Mouse (Mus musculus) heart, postnatal 0 days (tissue): ENCODE measurements around the gene Nudt17. TPM values are rescaled to one million over a fixed set of nuclear protein-coding genes. Genes with fewer than 3 reads are reported as not detected.
A peak's percentile ranks its signal among the peaks of the same experiment; 100 is the strongest.
"Not testable (repeated sequence)": the region's sequence is repeated elsewhere in the genome, so short reads cannot be mapped to it uniquely, and the experiment has no call there.

ENCODE experiments used
- ATAC-seq: fragments of 200-750 bp; cut with Nextera tagmentation; 2 replicates; pipeline ENCODE4 v1.8.0; 2017; ENCODE audit warnings: low read depth, moderate number of reproducible peaks, moderate library complexity; ENCODE audit not compliant: insufficient read depth
- DNase-seq: peaks from one replicate; pipeline ENCODE4 v3.0.0-alpha.2; 2016; ENCODE audit warnings: low spot score
- H3K27ac ChIP-seq: fragments of 300-500 bp; sonication (generic); 2 replicates; pipeline ENCODE4 v1.5.1; 2014; ENCODE audit warnings: low read depth, mild to moderate bottlenecking
- H3K27me3 ChIP-seq: fragments of 300-500 bp; sonication (generic); 2 replicates; pipeline ENCODE4 v1.6.1; 2014; ENCODE audit warnings: low read length, mixed read lengths; ENCODE audit not compliant: control insufficient read depth, insufficient read depth
- H3K36me3 ChIP-seq: fragments of 300-500 bp; sonication (generic); replicated peaks from 2 replicates; pipeline ENCODE4 v1.6.1; 2014; ENCODE audit warnings: low read length, mixed read lengths; ENCODE audit not compliant: control insufficient read depth, insufficient read depth
- H3K4me1 ChIP-seq: fragments of 300-500 bp; sonication (generic); 2 replicates; pipeline ENCODE4 v1.6.1; 2014; ENCODE audit warnings: antibody characterized with exemption; ENCODE audit not compliant: control insufficient read depth, insufficient read depth
- H3K4me2 ChIP-seq: fragments of 300-500 bp; sonication (generic); 2 replicates; pipeline ENCODE4 v1.6.1; 2014; ENCODE audit warnings: low read depth, mild to moderate bottlenecking, low read length, moderate library complexity
- H3K4me3 ChIP-seq: fragments of 300-500 bp; sonication (generic); 2 replicates; pipeline ENCODE4 v1.5.1; 2014; ENCODE audit warnings: low read depth, low read length
- H3K9ac ChIP-seq: fragments of 300-500 bp; sonication (generic); replicated peaks from 2 replicates; pipeline ENCODE4 v1.6.1; 2014; ENCODE audit warnings: low read depth, low read length, mixed read lengths
- H3K9me3 ChIP-seq: fragments of 300-500 bp; sonication (generic); replicated peaks from 2 replicates; pipeline ENCODE4 v1.6.1; 2016; ENCODE audit warnings: low read length; ENCODE audit not compliant: control insufficient read depth
- CTCF ChIP-seq: IDR thresholded peaks from 2 replicates; pipeline ENCODE4 v1.5.1; 2016; ENCODE audit warnings: antibody characterized with exemption, control low read depth, low read depth
- EP300 ChIP-seq: IDR thresholded peaks from 2 replicates; pipeline ENCODE4 v1.6.1; 2016; ENCODE audit warnings: antibody characterized with exemption, low read depth
- WGBS: fragments of 180-500 bp; shearing (Covaris S2); extraction: QIAGEN DNeasy Blood & Tissue Kit; methylation state at CpG from one replicate; pipeline ENCODE4 v1.1.7; 2014; 5-methylcytosine and 5-hydroxymethylcytosine counted together
- polyA plus RNA-seq: library from polyadenylated mRNA; unstranded; fragments of >200 nt; fragmentation: Nextera tagmentation; extraction: Ambion mirVana; gene quantifications from 2 replicates; pipeline ENCODE4 v1.2.1, GENCODE M21; 2015
- total RNA-seq: library from RNA; depleted of rRNA; stranded (reverse); fragments of >200 nt; gene quantifications from 2 replicates; pipeline ENCODE4 v1.2.3, GENCODE M21; 2014; ENCODE audit warnings: low replicate concordance; rRNA removed

Nudt17 gene
- total RNA-seq (2.5 and 9.9 TPM in 2 replicates), polyA plus RNA-seq (6.9 and 7.9 TPM in 2 replicates)

DNA sequence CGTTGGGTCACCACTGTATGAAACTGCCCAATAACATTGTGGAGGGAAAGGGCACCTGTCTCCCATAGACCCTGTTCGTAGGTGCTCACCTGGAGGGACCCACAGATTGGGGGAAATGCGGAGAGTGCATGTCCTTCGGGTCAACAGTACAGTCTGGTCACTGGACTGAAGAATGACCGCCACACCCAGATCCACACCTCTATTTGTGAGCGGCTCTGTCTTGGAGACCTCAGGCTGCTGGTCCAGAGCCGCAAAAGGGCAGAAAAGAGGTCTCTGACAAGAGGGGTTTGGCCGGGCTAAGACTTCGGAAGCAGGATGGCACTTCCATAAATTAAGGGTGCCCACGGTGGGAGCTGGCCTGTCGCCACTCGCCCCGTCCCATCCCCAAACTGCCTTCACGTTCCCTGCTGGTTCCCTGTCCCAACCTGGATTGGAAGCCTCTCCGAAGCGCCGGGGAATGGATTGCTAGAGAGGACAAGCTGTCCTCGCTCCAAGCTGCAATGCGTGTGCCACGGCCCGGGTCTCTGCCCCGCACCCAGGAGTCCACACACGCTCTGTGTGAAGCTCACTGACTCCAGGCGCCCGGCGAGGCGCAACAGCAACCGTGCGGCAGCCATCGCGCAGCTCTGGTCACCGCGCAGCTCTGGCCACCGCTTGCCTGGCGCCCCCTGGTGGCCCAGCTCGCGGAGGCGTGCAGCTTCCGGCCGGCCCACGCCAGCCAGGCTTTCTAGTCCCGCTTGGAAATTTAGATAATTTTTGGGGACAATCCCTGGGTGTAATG, at the start of gene Nudt17:
Nudt17 (minus strand) TSS at position 660 of the 781 bp plus-strand sequence.
- TF ChIP-seq EP300 = no peak
- TF ChIP-seq CTCF = peak; percentile 88
- Histone ChIP-seq H3K9ac (0 out of 2 replicates have a peak within 1 kb of the TSS, but pooled peaks have one; percentile 36), H3K27ac (no peak within 1 kb of the TSS), H3K9me3 (no peaks in the 10 kb centered on the region), H3K4me2 (peak within 1 kb of the TSS; percentile 87), H3K4me1 (no peaks in the 10 kb centered on the region), H3K4me3 (peak within 1 kb of the TSS; percentile 50), H3K27me3 (no peaks in the 10 kb centered on the region), H3K36me3 (peaks cover 54% of the 10 kb centered on the region)
- DNase-seq = peak; percentile 72
- 5% methylated on average over 42 of the region's 42 CpGs for WGBS
- ATAC-seq = peak; percentile 85

DNA sequence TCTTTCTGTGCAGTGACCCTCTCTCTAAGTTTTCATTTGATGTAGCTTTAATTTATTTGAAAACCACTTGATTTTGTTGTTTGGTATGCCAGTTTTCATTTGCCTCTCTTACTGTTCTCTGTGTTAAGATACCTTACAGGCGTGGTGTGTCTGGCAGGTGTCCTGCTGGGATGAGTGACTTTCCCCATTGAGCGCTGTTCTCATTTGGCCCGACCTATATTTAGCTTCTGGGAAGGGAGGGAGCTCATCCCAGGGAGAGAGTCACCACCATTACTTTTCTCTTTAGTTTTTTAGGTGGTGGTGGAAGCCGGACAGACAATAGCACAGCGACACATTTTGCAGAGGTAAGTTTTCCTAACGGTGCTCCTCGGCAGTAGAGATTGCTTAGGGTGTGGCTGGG, 49.3 kb upstream of the Nudt17 start:
- Histone ChIP-seq H3K27me3 (no peaks in the 10 kb centered on the region), H3K4me1 (no peaks in the 10 kb centered on the region), H3K9ac (no peak overlapping the region), H3K36me3 (no peaks in the 10 kb centered on the region), H3K27ac (peak overlapping the region; percentile 49), H3K4me2 (peak overlapping the region; percentile 5; the same call in 1 of the 2 replicates), H3K9me3 (no peaks in the 10 kb centered on the region), H3K4me3 (no peak overlapping the region)
- ATAC-seq (peak; percentile 88), DNase-seq (peak; percentile 65)
- no peak for TF ChIP-seq CTCF
- TF ChIP-seq EP300 = no peak
- WGBS = 39% methylated on average over 7 of the region's 7 CpGs

DNA sequence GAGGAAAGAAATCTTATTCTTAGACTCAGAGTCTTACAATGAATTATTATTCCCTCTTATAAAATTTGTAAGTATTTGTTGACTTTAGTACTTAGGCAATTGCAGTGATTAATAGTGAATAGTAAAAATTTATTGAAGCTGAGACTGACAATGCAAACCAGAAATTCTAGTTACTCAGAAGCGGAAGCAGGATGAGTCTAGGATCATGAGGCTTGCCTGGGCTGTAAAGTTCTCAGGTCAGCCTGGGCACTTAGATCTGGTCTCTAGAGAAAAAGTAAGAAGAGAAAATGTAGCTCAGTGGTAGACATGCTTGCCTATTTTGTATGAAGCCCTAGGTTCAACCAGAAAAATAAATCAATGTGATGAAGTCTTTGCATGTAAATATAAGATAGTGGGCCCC, 47.6 kb upstream of the Nudt17 start:
- Histone ChIP-seq H3K27ac (no peak overlapping the region), H3K36me3 (no peaks in the 10 kb centered on the region), H3K9me3 (no peaks in the 10 kb centered on the region), H3K4me3 (no peak overlapping the region), H3K4me1 (no peaks in the 10 kb centered on the region), H3K27me3 (no peaks in the 10 kb centered on the region), H3K4me2 (no peak overlapping the region), H3K9ac (no peak overlapping the region)
- no peak for ATAC-seq
- no peak for DNase-seq
- 100% methylated on average over 1 of the region's 1 CpGs for WGBS
- TF ChIP-seq EP300 (no peak), CTCF (no peak)

DNA sequence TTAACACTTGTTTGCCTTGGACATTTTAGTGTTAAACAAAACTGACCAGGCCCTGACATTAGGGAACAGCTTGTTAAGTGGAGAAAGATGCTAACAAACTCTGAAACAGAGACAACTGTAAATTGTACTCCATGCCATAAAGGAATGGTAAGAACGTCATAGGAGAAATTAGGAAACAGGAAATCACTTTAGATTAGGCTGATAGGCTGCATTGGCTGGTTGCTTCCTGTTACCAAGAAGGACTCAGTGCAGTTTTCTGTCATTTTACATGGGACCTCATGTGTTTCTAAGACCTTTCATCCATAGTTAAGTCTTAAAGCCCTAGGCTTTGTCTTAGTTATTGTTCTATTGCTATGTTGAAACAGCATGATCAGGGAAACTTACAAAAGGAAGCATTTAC, 38.5 kb upstream of the Nudt17 start:
- TF ChIP-seq EP300 = no peak
- no peak for TF ChIP-seq CTCF
- H3K27me3 ChIP-seq = no peaks in the 10 kb centered on the region

DNA sequence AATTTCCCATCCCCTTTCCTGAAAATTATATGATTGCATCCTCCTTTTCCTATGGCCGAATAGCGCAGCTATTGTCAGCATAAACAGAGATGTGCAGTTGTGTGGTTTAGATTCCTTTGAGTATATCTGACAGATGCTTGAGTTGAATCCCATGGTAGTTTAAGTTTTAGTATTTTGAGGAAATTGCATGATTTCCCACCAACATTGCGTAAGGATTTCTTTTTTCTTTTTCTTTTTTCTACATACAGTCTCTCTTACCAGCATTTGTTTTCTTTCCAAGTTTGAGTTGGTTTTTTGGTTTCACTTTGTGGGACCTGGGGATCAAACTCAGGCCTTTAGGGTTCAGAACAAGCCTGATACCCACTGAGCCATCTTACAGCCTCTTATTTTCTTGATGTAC, 36.0 kb upstream of the Nudt17 start:
- DNase-seq (no peak), ATAC-seq (no peak)
- Histone ChIP-seq H3K4me1 (peaks cover 3% of the 10 kb centered on the region; the same call in 1 of the 2 replicates), H3K27me3 (no peaks in the 10 kb centered on the region), H3K4me3 (no peak overlapping the region), H3K4me2 (no peak overlapping the region), H3K27ac (no peak overlapping the region), H3K9me3 (no peaks in the 10 kb centered on the region), H3K36me3 (no peaks in the 10 kb centered on the region), H3K9ac (no peak overlapping the region)
- TF ChIP-seq EP300 = no peak
- TF ChIP-seq CTCF = no peak
- WGBS = 88% methylated on average over 3 of the region's 3 CpGs

More for the DNA sequence above, 38.5 kb upstream of the Nudt17 start:
- H3K9ac ChIP-seq = no peak overlapping the region
- H3K4me3 ChIP-seq = no peak overlapping the region
- peaks cover 3% of the 10 kb centered on the region; the same call in 1 of the 2 replicates for H3K4me1 ChIP-seq
- no peaks in the 10 kb centered on the region for H3K9me3 ChIP-seq
- no peak overlapping the region for H3K4me2 ChIP-seq
- DNase-seq (no peak), ATAC-seq (no peak)
- H3K27ac ChIP-seq = no peak overlapping the region
- 29% methylated on average over 1 of the region's 1 CpGs for WGBS
- no peaks in the 10 kb centered on the region for H3K36me3 ChIP-seq

DNA sequence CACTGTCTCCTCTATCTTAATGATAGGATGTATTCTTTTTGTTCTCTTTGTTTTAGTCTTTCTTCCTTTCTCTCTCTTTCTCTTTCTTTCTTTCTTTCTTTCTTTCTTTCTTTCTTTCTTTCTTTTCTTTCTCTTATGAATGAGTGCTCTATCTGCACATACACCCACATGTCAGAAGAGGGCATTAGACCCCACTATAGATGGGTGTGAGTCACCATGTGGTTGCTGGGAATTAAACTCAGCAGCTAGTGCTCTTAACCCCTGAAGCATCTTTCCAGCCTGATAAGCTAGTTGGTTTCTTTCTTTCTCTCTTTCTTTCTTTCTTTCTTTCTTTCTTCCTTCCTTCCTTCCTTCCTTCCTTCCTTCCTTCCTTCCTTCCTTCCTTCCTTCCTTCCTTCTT, 31.9 kb upstream of the Nudt17 start:
- H3K4me3 ChIP-seq, H3K4me2 ChIP-seq, H3K36me3 ChIP-seq, DNase-seq, H3K4me1 ChIP-seq, H3K27me3 ChIP-seq, H3K27ac ChIP-seq, ATAC-seq, H3K9me3 ChIP-seq, H3K9ac ChIP-seq: not testable (repeated sequence)
